Mouse (Mus musculus): ENCODE measurements at regions not wholly inside any gene's neighbourhood (a gene's known extent, or its start where the extent isn't known, plus 50 kb on each side); places are given as distances from the start of the nearest gene placed in this dataset.

GRCm38 (mm10) chr7:144991760-144992159 is 52.0 kb upstream of the Ccnd1 start:
- TF ChIP-seq CTCF (IDR thresholded peaks at IDR 0.05; ENCODE audit: low read depth) = peak; percentile 29; the same call in 1 of the 2 replicates
- TF ChIP-seq EP300 (IDR thresholded peaks at IDR 0.05; ENCODE audit: low read depth) = no peak
- 43% methylated on average over 1 of the region's 1 CpGs for WGBS (ENCODE audit: insufficient replicate concordance)
- no peaks in the 10 kb centered on the region for H3K4me1 ChIP-seq (replicated peaks; ENCODE audit: control insufficient read depth in 2 of 2, insufficient read depth in 2 of 2, low read length in 1 of 2)
- H3K27me3 ChIP-seq (ENCODE audit: control insufficient read depth, insufficient read depth, low read length) = no peaks in the 10 kb centered on the region
- H3K36me3 ChIP-seq (replicated peaks; ENCODE audit: control insufficient read depth, insufficient read depth, low read depth) = no peaks in the 10 kb centered on the region
- no peak overlapping the region for H3K27ac ChIP-seq
- DNase-seq (ENCODE audit: low read depth in 3 of 3, low spot score in 3 of 3) = no peak
- no peaks in the 10 kb centered on the region for H3K9me3 ChIP-seq (ENCODE audit: control insufficient read depth, low read length)
- no peak for ATAC-seq (ENCODE audit: insufficient read depth)
- H3K9ac ChIP-seq (replicated peaks) = no peak overlapping the region
- no peak overlapping the region for H3K4me3 ChIP-seq (ENCODE audit: insufficient read depth in 1 of 2, low read depth in 2 of 2, low read length in 2 of 2)
- no peak overlapping the region for H3K4me2 ChIP-seq (ENCODE audit: low read depth)

All from liver, embryonic 14.5 days (tissue).